Mouse (Mus musculus) megakaryocyte, embryonic 14.5 days (primary cell): ENCODE data around the gene Oxnad1.

Experiments
- FLI1 ChIP-seq: IDR thresholded peaks from 2 replicates; pipeline ENCODE4 v1.6.1; 2012; ENCODE audit warnings: low read length, inconsistent platforms, mixed read lengths
- GATA1 ChIP-seq: IDR thresholded peaks from 3 replicates; pipeline ENCODE4 v1.6.1; 2012; ENCODE audit warnings: mixed read lengths, low read length, inconsistent platforms, borderline replicate concordance

GRCm38 (mm10) chr14:32128409-32128808, 43.2 kb downstream of the Oxnad1 start:
- no peak for TF ChIP-seq GATA1
- TF ChIP-seq FLI1, result no peak
